Mouse (Mus musculus) bone marrow macrophage, adult 2 months (primary cell): Measurements from ENCODE around the gene Adarb2. TPM values are rescaled to one million over a fixed set of nuclear protein-coding genes. Genes with fewer than 3 reads are reported as not detected.

Experiments
- H3K27ac ChIP-seq: 2 replicates; pipeline ENCODE4 v1.5.1; 2012; ENCODE audit warnings: low read depth, low read length; ENCODE audit not compliant: insufficient read depth
- H3K4me1 ChIP-seq: 2 replicates; pipeline ENCODE4 v1.6.1; 2012; ENCODE audit warnings: low read length; ENCODE audit not compliant: control insufficient read depth, insufficient read depth
- H3K4me3 ChIP-seq: 2 replicates; pipeline ENCODE4 v1.5.1; 2012; ENCODE audit warnings: mild to moderate bottlenecking, low read length, moderate library complexity; ENCODE audit not compliant: insufficient read depth
- CTCF ChIP-seq: IDR thresholded peaks from 2 replicates; pipeline ENCODE4 v1.5.1; 2012; ENCODE audit warnings: low read depth, mild to moderate bottlenecking, low read length, moderate library complexity
- POLR2A ChIP-seq: IDR thresholded peaks from 2 replicates; pipeline ENCODE4 v1.6.1; 2012; ENCODE audit warnings: mild to moderate bottlenecking, low read depth, low read length, borderline replicate concordance
- polyA plus RNA-seq: library from polyadenylated mRNA; stranded (reverse); fragments of >200 nt; gene quantifications from 2 replicates; pipeline ENCODE4 v1.2.4, GENCODE M21; 2012; ENCODE audit not compliant: missing spikeins, insufficient read depth, insufficient read length

The Adarb2 gene
- polyA plus RNA-seq, 1 experiment = not detected

DNA sequence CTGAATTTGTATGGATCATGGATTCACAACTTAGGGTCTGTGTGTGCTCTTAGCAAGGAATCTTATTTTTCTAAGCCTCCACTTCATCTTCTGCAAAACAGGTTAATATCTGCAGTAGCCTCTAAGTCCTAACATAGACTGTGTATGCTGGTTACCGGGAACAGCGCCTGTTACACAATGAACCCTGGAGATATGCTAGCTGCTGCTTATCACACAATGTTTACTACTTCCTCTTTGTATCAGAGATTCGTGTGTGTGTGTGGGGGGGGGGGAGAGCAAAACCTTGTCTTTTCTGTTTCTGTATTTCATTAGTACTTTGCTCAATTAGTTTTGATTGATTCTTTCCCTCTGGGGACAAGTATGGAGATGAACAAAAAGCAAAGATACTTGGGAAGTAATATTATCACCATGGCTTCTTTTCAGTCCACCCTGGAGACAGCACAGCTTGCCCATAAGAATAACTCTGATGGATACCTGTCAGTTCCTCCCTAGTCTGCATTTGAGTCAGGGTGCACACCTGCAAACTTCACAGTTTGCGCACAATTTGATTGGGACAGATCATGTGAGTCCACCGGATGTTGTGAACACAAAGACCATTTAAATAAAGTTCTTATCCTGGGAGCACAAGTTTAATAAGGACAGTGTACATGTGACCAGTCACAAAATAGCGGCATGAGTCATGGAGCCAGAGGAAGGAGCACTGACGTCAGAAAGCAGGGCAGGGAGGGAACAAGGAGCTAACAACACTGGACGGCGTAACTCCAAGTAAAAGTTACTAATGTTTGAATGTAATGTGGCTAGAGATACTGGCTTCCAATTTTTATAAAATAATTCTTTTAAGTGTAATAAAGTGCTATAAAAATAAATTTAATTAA lies 442.4 kb downstream of the Adarb2 start:
- Histone ChIP-seq H3K4me3 (peak overlapping the region; percentile 31), H3K27ac (peak overlapping the region; percentile 90), H3K4me1 (peaks cover 28% of the 10 kb centered on the region)
- TF ChIP-seq CTCF (no peak), POLR2A (no peak)

DNA sequence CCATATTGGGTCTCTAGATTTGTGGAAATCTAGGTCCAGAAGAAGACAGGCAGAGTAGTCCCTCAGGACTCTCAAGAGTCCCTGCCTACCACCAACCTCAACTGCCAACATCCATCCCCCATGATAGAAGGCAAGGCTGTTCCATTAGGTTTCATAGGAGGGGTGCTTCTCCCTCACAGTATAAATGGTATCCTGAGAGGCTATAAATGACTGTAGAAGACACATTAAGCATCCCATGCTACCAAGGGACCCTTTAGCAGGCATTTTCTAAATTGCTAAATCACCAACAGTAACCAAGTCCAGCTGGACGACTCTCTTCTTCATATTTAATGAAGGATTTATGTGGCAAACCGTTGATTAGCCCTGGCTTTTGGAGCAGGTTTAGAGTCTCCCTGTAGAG lies 446.6 kb downstream of the Adarb2 start:
- no peak overlapping the region for H3K27ac ChIP-seq
- no peak overlapping the region for H3K4me3 ChIP-seq
- TF ChIP-seq POLR2A (no peak), CTCF (no peak)
- H3K4me1 ChIP-seq = peaks cover 12% of the 10 kb centered on the region

GRCm38 (mm10) chr13:8664615-8665240 lies 462.1 kb downstream of the Adarb2 start:
- no peak overlapping the region for H3K4me3 ChIP-seq
- TF ChIP-seq CTCF (no peak), POLR2A (no peak)
- no peaks in the 10 kb centered on the region for H3K4me1 ChIP-seq
- H3K27ac ChIP-seq = no peak overlapping the region

- Histone ChIP-seq H3K27ac (no peak overlapping the region), H3K4me1 (peaks cover 17% of the 10 kb centered on the region), H3K4me3 (no peak overlapping the region)
- TF ChIP-seq CTCF = no peak
- TF ChIP-seq POLR2A = no peak
Measured at GRCm38 (mm10) chr13:8677174-8677573, 474.5 kb downstream of the Adarb2 start.

DNA sequence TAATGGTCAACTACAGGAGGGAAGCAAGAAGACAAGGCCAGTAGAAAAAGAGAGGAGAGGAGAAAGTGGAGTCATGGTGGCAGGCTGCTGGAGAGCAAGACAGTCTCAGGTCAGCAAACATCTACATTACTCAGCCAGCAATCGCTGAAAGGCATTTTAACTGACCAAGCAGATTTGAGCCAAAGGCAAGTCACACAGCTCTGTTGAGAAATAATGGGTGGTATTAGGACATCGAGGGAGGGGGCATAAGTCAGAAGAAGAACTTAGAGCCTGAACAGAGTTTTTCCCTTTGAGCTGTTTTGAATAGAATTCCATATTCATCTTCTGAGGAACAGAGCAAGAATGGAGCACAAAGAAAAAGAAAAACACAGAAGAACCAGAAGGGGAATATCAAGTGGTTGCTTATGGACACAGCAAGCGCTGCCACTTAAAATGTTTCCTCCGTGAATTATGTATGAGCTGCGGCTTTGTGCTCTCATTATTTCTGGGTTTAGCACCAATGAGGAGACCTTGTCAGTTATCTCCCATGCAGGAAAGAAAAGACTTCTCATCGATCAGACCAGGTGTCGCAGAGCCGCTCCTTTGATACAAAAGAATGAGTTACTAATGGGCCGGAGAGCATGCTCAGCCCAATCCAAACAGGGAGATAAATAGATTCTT lies 477.9 kb downstream of the Adarb2 start:
- Histone ChIP-seq H3K4me1 (peaks cover 17% of the 10 kb centered on the region), H3K27ac (peak overlapping the region; percentile 51), H3K4me3 (no peak overlapping the region)
- TF ChIP-seq POLR2A = no peak
- TF ChIP-seq CTCF = no peak

- H3K27ac ChIP-seq = no peak overlapping the region
- H3K4me3 ChIP-seq = no peak overlapping the region
- no peak for TF ChIP-seq POLR2A
- no peak for TF ChIP-seq CTCF
- no peaks in the 10 kb centered on the region for H3K4me1 ChIP-seq
Measured at GRCm38 (mm10) chr13:8691448-8691847, 488.8 kb downstream of the Adarb2 start.

DNA sequence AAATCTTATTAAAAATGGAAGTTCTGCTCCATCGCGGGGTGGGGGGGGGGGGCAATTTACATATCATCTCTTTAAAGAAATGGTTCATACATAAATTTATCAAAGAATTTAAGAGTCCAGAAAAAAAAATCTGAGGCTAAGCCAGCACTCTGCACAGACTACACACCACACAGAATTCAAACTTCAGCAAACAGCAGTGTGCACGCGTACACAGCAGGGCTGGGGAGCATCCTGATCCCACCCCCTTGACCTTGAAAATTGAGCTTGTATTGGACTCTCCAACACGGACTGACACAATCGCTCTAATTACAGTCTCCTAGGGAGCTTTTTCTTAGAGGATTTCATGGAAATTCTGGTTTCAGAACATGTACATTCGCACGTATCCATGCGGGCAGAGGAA lies 490.1 kb downstream of the Adarb2 start:
- no peak overlapping the region for H3K4me3 ChIP-seq
- TF ChIP-seq CTCF (no peak), POLR2A (no peak)
- no peaks in the 10 kb centered on the region for H3K4me1 ChIP-seq

DNA sequence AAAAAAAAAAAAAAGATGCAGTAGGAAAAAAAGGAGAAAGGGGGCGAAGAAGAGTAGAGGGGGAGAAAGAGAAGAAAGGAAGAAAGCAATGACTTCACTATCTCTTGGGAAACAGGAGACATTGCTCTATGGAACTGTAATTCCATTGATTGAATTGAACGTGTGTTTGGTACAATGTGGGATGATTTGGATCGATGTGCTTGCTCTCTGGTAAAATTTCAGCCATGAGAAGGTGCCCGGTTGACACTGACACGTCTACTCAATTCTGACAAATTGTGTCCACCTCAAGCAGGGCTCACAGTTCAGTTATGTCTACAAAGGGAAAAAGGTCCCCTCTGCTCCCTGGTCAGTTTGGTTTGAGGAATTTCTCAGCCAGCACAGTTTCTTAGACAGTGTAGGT lies 495.8 kb downstream of the Adarb2 start:
- Histone ChIP-seq H3K4me3 (no peak overlapping the region), H3K4me1 (no peaks in the 10 kb centered on the region), H3K27ac (no peak overlapping the region)
- TF ChIP-seq POLR2A = no peak
- no peak for TF ChIP-seq CTCF

More for the DNA sequence above, 490.1 kb downstream of the Adarb2 start:
- no peak overlapping the region for H3K27ac ChIP-seq

GRCm38 (mm10) chr13:8699831-8700230 lies 497.2 kb downstream of the Adarb2 start:
- no peak overlapping the region for H3K27ac ChIP-seq
- TF ChIP-seq CTCF = no peak
- no peak for TF ChIP-seq POLR2A
- no peak overlapping the region for H3K4me3 ChIP-seq
- H3K4me1 ChIP-seq = no peaks in the 10 kb centered on the region

DNA sequence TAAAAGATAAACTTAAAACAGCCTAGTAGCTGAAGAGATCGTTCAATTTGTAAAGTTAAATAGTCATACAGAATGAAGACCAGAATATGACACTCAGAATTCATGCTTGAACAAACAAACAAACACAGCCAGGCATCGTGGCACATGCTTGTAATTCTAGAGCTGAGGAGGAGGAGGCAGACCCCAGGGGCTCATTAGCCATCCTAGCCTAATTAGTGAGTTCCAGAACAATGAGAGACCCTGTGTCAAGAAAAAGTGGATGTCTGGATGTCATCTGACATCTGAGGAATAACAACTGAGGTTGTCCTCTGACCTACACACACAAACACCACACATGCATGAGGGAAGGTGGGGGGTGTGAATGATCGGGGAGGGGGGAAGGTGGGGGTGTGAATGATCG lies 498.3 kb downstream of the Adarb2 start:
- no peak for TF ChIP-seq POLR2A
- no peak for TF ChIP-seq CTCF
- Histone ChIP-seq H3K27ac (no peak overlapping the region), H3K4me1 (no peaks in the 10 kb centered on the region), H3K4me3 (no peak overlapping the region)
